Mouse (Mus musculus) midbrain, embryonic 14.5 days (tissue): ENCODE data around the gene 9230104L09Rik. TPM values are rescaled to one million over a fixed set of nuclear protein-coding genes. Genes with fewer than 3 reads are reported as not detected.

Experiments
- ATAC-seq: fragments of 200-750 bp; cut with Nextera tagmentation; 2 replicates; pipeline ENCODE4 v1.8.0; 2017; ENCODE audit warnings: moderate number of reproducible peaks, moderate library complexity; ENCODE audit not compliant: low FRiP score, low TSS enrichment
- DNase-seq: peaks from one replicate; pipeline ENCODE4 v3.0.0-alpha.2; 2015
- H3K27ac ChIP-seq: fragments of 300-500 bp; sonication (generic); replicated peaks from 2 replicates; pipeline ENCODE4 v1.5.1; 2014; ENCODE audit warnings: mild to moderate bottlenecking, low read depth, low read length, moderate library complexity
- H3K27me3 ChIP-seq: fragments of 300-500 bp; sonication (generic); 2 replicates; pipeline ENCODE4 v1.6.1; 2014; ENCODE audit warnings: low read length, control low read depth, mixed read lengths; ENCODE audit not compliant: control insufficient read depth, insufficient read depth
- H3K36me3 ChIP-seq: fragments of 300-500 bp; sonication (generic); 2 replicates; pipeline ENCODE4 v1.6.1; 2014; ENCODE audit warnings: low read length, control low read depth; ENCODE audit not compliant: control insufficient read depth, insufficient read depth
- H3K4me1 ChIP-seq: fragments of 300-500 bp; sonication (generic); 2 replicates; pipeline ENCODE4 v1.6.1; 2014; ENCODE audit warnings: mild to moderate bottlenecking, antibody characterized with exemption, low read length, control low read depth; ENCODE audit not compliant: control insufficient read depth, insufficient read depth
- H3K4me2 ChIP-seq: fragments of 300-500 bp; sonication (generic); 2 replicates; pipeline ENCODE4 v1.6.1; 2014; ENCODE audit warnings: mild to moderate bottlenecking, low read length, moderate library complexity
- H3K4me3 ChIP-seq: fragments of 300-500 bp; sonication (generic); replicated peaks from 2 replicates; pipeline ENCODE4 v1.5.1; 2014; ENCODE audit warnings: low read depth, low read length
- H3K9ac ChIP-seq: fragments of 300-500 bp; sonication (generic); replicated peaks from 2 replicates; pipeline ENCODE4 v1.6.1; 2014; ENCODE audit warnings: mild to moderate bottlenecking, low read length, moderate library complexity
- H3K9me3 ChIP-seq: fragments of 300-500 bp; sonication (generic); 2 replicates; pipeline ENCODE4 v1.6.1; 2016; ENCODE audit warnings: low read length, control low read depth, mixed read lengths; ENCODE audit not compliant: control insufficient read depth
- WGBS: fragments of 180-500 bp; shearing (Covaris S2); extraction: QIAGEN DNeasy Blood & Tissue Kit; methylation state at CpG from one replicate; pipeline ENCODE4 v1.1.7; 2014; 5-methylcytosine and 5-hydroxymethylcytosine counted together
- polyA plus RNA-seq: library from polyadenylated mRNA; unstranded; fragments of >200 nt; fragmentation: Nextera tagmentation; extraction: Ambion mirVana; gene quantifications from 2 replicates; pipeline ENCODE4 v1.2.1, GENCODE M21; 2014

9230104L09Rik gene
- polyA plus RNA-seq, 1 experiment from 2014 or later: not detected

DNA sequence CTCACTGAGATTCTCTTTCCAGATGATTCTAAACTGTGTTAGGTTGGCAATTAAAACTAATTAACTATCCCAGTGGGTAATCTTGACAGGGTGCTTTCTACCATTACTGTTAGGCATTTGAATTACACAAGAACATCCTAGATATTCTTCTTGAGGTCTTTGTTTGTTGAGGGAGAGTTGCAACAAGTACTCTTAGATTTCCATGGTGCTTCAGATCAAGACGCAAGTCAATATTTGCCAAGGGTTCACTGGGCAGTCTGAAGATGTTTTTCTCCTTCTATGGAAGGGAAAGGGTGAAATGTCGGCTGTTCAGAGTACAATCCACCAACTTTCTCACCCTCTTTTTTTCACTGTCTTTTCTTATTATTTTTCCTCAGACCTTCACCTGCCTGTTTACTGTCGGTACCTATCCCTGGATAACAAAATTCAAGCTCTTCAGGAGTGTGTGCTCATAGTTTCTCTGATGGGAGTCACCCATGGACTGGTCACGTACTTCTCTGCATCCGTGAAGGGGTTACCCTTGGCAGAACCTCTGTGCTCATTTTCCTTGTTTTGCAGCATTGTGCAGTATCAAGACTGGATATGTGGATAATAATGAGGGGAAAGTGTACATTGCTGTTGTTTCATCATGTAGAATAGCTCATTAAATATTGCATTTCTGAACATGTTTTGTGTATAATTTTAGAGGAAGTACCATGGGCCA lies 26.6 kb downstream of the 9230104L09Rik start:
- WGBS: 86% methylated on average over 5 of the region's 5 CpGs
- Histone ChIP-seq H3K27ac (no peak overlapping the region), H3K4me2 (no peak overlapping the region), H3K36me3 (no peaks in the 10 kb centered on the region), H3K4me3 (no peak overlapping the region), H3K9ac (no peak overlapping the region), H3K27me3 (no peaks in the 10 kb centered on the region), H3K4me1 (no peaks in the 10 kb centered on the region), H3K9me3 (no peaks in the 10 kb centered on the region)
- DNase-seq (no peak), ATAC-seq (no peak)

DNA sequence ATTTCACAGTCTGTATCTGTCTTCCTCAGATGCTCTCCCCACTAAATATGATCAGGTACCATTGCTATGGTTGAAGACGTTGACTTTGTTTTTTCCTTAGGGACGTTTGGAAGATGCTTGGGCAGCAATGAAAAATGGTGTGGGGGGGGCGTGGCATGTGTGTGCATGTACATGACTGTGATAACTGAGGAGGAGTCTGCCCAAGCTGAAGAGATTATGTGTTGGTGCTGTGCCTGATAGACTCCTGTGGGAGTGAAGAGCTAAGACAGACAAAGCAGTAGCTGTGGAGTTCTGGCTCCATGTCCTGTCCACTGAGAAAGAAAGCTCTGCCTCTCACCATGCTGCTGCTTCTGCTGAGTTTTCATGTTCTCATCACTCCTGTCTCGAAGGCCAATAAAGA lies 29.9 kb downstream of the 9230104L09Rik start, which contains the start of gene Cst9:
Gene Cst9, plus strand, starts transcription at position 236 of the 400 bp plus-strand sequence.
- ATAC-seq (no peak), DNase-seq (no peak)
- Histone ChIP-seq H3K27me3 (no peaks in the 10 kb centered on the region), H3K9me3 (no peaks in the 10 kb centered on the region), H3K4me3 (no peak within 1 kb of the TSS), H3K27ac (no peak within 1 kb of the TSS), H3K36me3 (no peaks in the 10 kb centered on the region), H3K4me2 (no peak within 1 kb of the TSS), H3K4me1 (no peaks in the 10 kb centered on the region), H3K9ac (no peak within 1 kb of the TSS)
- 76% methylated on average over 4 of the region's 4 CpGs for WGBS

DNA sequence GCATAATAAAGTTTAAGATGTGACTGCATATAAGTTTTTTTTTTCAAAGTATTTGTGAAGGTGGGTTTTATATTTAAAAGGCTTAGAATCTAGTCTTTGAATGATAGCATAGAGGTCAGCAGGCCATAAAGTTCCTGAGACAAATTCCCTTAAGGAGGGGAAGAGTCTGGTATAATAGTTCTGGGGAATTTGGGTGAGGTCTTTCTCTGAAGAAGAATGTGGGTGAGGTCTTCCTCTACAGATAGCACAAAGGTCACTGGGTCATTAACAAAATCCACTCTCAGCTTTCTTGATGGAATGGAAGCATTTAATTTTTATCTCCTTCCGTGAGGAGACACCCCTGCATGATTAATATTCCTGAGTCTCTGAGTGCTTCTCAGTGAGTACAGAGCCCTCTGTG lies 38.9 kb downstream of the 9230104L09Rik start:
- 62% methylated on average over 1 of the region's 1 CpGs for WGBS
- H3K4me2 ChIP-seq: no peak overlapping the region

DNA sequence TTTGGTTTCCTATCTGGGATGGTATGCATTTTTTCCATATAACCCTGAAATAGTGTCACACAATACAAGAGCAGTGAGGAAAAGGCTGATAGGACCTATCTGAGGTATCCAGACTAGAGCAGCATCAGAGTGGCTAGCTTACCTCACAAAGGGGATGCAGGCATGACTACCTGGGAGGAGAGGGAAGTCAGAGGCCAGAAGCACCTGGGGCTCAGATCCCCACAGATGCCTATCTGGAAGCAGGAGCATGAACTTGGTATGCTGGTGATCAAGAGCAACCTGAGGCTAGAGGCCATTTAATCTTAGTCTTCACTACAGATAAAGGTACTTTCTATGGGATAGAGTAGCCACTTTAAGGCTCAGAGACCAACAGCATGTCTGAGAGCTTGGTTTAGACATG lies 44.9 kb downstream of the 9230104L09Rik start, which contains the start of gene Cst13:
Gene Cst13, plus strand, starts transcription at position 173 of the 400 bp plus-strand sequence.
- Histone ChIP-seq H3K4me2 (no peak within 1 kb of the TSS), H3K4me3 (no peak within 1 kb of the TSS), H3K9ac (no peak within 1 kb of the TSS), H3K4me1 (no peaks in the 10 kb centered on the region), H3K36me3 (no peaks in the 10 kb centered on the region), H3K9me3 (no peaks in the 10 kb centered on the region), H3K27ac (no peak within 1 kb of the TSS), H3K27me3 (no peaks in the 10 kb centered on the region)
- no peak for DNase-seq
- ATAC-seq: no peak

More for the DNA sequence above, 38.9 kb downstream of the 9230104L09Rik start:
- Histone ChIP-seq H3K9me3 (no peaks in the 10 kb centered on the region), H3K4me1 (no peaks in the 10 kb centered on the region), H3K36me3 (no peaks in the 10 kb centered on the region), H3K9ac (no peak overlapping the region), H3K4me3 (no peak overlapping the region), H3K27me3 (no peaks in the 10 kb centered on the region), H3K27ac (no peak overlapping the region)
- DNase-seq: no peak
- no peak for ATAC-seq

DNA sequence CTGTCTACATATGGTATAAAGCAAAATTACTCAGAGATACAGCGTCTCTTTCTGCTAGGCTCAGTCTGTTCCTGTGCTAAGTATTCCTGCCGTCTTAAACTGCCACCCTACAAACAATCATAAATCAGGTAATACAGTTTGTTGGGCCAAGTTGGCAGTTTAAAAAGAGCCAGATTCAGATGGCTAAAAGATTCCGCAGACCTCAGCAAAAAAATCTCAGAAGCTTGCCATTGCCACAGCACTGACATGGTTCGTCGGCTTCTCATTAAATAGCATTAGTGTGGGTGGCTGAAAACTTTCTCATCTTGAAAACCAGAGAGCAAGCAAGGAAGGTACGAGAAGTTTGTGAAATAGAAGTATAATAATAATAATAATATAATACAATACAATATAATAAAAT lies 58.1 kb downstream of the 9230104L09Rik start:
- Histone ChIP-seq H3K4me2 (no peak overlapping the region), H3K9ac (no peak overlapping the region), H3K36me3 (no peaks in the 10 kb centered on the region), H3K4me3 (no peak overlapping the region), H3K9me3 (no peaks in the 10 kb centered on the region), H3K4me1 (no peaks in the 10 kb centered on the region), H3K27me3 (no peaks in the 10 kb centered on the region), H3K27ac (no peak overlapping the region)
- WGBS: 80% methylated on average over 6 of the region's 6 CpGs
- no peak for DNase-seq
- ATAC-seq: no peak

DNA sequence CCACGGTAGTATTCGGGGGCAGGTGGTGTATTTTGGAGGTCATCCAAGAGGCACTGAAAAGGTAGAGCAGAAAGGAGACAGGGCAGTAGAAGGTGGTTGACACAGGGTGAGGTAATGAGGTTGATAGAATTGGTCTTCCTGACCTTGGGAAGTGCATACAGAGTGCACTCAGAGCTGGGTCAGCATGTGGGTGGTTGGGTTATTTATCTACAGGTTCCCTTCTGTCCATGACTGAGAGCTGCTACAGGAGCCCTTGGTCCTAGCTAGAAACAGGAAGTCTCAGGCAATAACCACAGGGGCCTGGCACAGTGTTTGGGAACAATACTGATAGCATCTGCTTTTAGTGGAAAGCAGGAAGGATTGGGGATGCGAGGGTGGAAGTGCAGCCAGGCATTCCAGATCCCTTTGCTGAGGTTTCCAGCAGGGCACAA lies 63.3 kb downstream of the 9230104L09Rik start:
- WGBS: 78% methylated on average over 3 of the region's 3 CpGs
- Histone ChIP-seq H3K4me2 (no peak overlapping the region), H3K27ac (no peak overlapping the region), H3K27me3 (no peaks in the 10 kb centered on the region), H3K36me3 (no peaks in the 10 kb centered on the region), H3K4me1 (no peaks in the 10 kb centered on the region), H3K9me3 (no peaks in the 10 kb centered on the region), H3K4me3 (no peak overlapping the region), H3K9ac (no peak overlapping the region)
- ATAC-seq: no peak
- no peak for DNase-seq

DNA sequence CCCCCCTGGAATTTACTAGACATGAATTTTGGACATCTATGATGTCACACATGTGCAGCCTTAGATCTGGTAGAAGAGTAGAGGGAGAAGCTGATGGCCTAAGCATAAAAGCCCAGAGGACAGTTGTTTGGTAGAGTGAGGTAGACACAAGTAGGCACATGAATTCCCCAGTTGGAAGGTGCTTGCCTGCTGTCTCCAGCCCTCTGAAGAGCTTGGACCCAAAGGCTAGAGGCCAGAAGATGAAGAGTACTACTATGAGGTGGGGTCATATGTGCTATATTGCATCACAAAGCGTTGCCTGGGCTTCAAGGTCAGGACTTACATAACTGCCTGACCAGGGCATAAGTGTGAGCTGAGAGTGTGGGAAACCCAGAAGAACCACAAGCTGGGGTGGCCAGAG lies 66.4 kb downstream of the 9230104L09Rik start, which contains the start of gene Cst8:
Gene Cst8, plus strand, starts transcription at position 301 of the 400 bp plus-strand sequence.
- H3K27ac ChIP-seq: no peak within 1 kb of the TSS
- H3K9me3 ChIP-seq: no peaks in the 10 kb centered on the region
- H3K4me1 ChIP-seq: no peaks in the 10 kb centered on the region
- H3K36me3 ChIP-seq: no peaks in the 10 kb centered on the region
- ATAC-seq (no peak), DNase-seq (no peak)
- no peak within 1 kb of the TSS for H3K4me2 ChIP-seq
- no peak within 1 kb of the TSS for H3K9ac ChIP-seq
- no peaks in the 10 kb centered on the region for H3K27me3 ChIP-seq
- WGBS: 92% methylated on average over 1 of the region's 1 CpGs
- no peak within 1 kb of the TSS for H3K4me3 ChIP-seq
